Comparison of ENCODE assay signal across 17 mouse cellular contexts in genomic region chr12:50804391-50804790, GRCm38 (mm10).
DNase-seq lines count a peak whose midpoint lies in the region; ATAC-seq and TF ChIP-seq lines count a peak whose summit lies in the region.
"Had no signal": no experiment of that assay in that cellular context is flagged by ENCODE, and none has a peak within 500 bp of the region (broad histone marks: within the 10 kb centered on the region; RNA-seq: fewer than 3 reads in every experiment).

No protein-coding gene starts in this region.

- H3K9ac ChIP-seq in forebrain, embryonic 13.5 days, result no peak overlapping the region
- H3K9ac ChIP-seq: embryonic facial prominence, embryonic 13.5 days; heart, embryonic 12.5 days; hindbrain, embryonic 15.5 days had no signal

- no peak for TF ChIP-seq POLR2A in brain, embryonic 14.5 days (IDR thresholded peaks at IDR 0.05; ENCODE audit: borderline replicate concordance, extremely low read depth, insufficient read depth, insufficient read length, poor library complexity, severe bottlenecking)

- no peak overlapping the region for H3K4me3 ChIP-seq in forebrain, embryonic 13.5 days
- H3K4me3 ChIP-seq in forebrain, embryonic 10.5 days, result no peak overlapping the region
- H3K4me3 ChIP-seq: embryonic facial prominence, embryonic 13.5 days; heart, embryonic 12.5 days; hindbrain, embryonic 10.5 days; hindbrain, embryonic 15.5 days had no signal

- no peak for DNase-seq in forebrain, embryonic 10.5 days (ENCODE audit: extremely low spot score, low spot score)
- DNase-seq in frontal cortex, adult 2 months (ENCODE audit: extremely low spot score in 1 of 2, low spot score in 1 of 2), result peak; percentile 20 to 50
- no peak for DNase-seq in frontal cortex, postnatal 14 days (ENCODE audit: low spot score in 2 of 2)
- DNase-seq in brain, embryonic 14.5 days (ENCODE audit: low read depth), result peak; percentile 85
- DNase-seq in telencephalon, adult 2 months (ENCODE audit: low read depth, low spot score), result peak; percentile 59
- DNase-seq in layer of hippocampus, adult 9-11 months, result no peak
- DNase-seq: adrenal gland, postnatal 10 days; cerebellum, adult 11 months; cerebellum, adult 8-10 months; cerebellum, postnatal 25 days; gastrocnemius, postnatal 25 days had no signal

- 50% methylated on average over 3 of the region's 3 CpGs for whole genome bisulfite sequencing in forebrain, embryonic 13.5 days
- WGBS in forebrain, embryonic 10.5 days, result 75% methylated on average over 3 of the region's 3 CpGs

- peak; percentile 77; the same call in 1 of the 2 replicates for ATAC-seq in forebrain, embryonic 13.5 days
- ATAC-seq: intestine, embryonic 16.5 days had no signal

- 0 out of 2 replicates have a peak overlapping the region, but pooled peaks have one; percentile 31 for H3K27ac ChIP-seq in forebrain, embryonic 13.5 days
- H3K27ac ChIP-seq in forebrain, embryonic 10.5 days, result no peak overlapping the region
- H3K27ac ChIP-seq: embryonic facial prominence, embryonic 13.5 days; hindbrain, embryonic 10.5 days; hindbrain, embryonic 15.5 days had no signal

- H3K9me3 ChIP-seq in forebrain, embryonic 13.5 days (replicated peaks), result no peaks in the 10 kb centered on the region
- no peaks in the 10 kb centered on the region for H3K9me3 ChIP-seq in forebrain, embryonic 10.5 days
- H3K9me3 ChIP-seq: embryonic facial prominence, embryonic 13.5 days; heart, embryonic 12.5 days; hindbrain, embryonic 10.5 days; hindbrain, embryonic 15.5 days had no signal

- no peak overlapping the region for H3K4me2 ChIP-seq in forebrain, embryonic 13.5 days
- H3K4me2 ChIP-seq: embryonic facial prominence, embryonic 13.5 days; heart, embryonic 12.5 days; hindbrain, embryonic 15.5 days had no signal

- H3K36me3 ChIP-seq in forebrain, embryonic 13.5 days (ENCODE audit: poor library complexity, severe bottlenecking), result no peaks in the 10 kb centered on the region
- H3K36me3 ChIP-seq in forebrain, embryonic 10.5 days (replicated peaks), result no peaks in the 10 kb centered on the region
- H3K36me3 ChIP-seq: embryonic facial prominence, embryonic 13.5 days; heart, embryonic 12.5 days; hindbrain, embryonic 10.5 days; hindbrain, embryonic 15.5 days had no signal

- H3K27me3 ChIP-seq in forebrain, embryonic 13.5 days, result no peaks in the 10 kb centered on the region
- H3K27me3 ChIP-seq in forebrain, embryonic 10.5 days (ENCODE audit: poor library complexity, severe bottlenecking), result no peaks in the 10 kb centered on the region
- H3K27me3 ChIP-seq: embryonic facial prominence, embryonic 13.5 days; heart, embryonic 12.5 days; hindbrain, embryonic 15.5 days had no signal

- peaks cover 23% of the 10 kb centered on the region for H3K4me1 ChIP-seq in forebrain, embryonic 13.5 days
- H3K4me1 ChIP-seq in forebrain, embryonic 10.5 days, result no peaks in the 10 kb centered on the region
- H3K4me1 ChIP-seq: embryonic facial prominence, embryonic 13.5 days; heart, embryonic 12.5 days; hindbrain, embryonic 10.5 days; hindbrain, embryonic 15.5 days had no signal

- no peak for TF ChIP-seq CTCF in brain, embryonic 14.5 days (IDR thresholded peaks at IDR 0.05; ENCODE audit: borderline replicate concordance, extremely low read depth, insufficient read depth, insufficient read length)

Comparison
In these comparisons a context has a peak if more than half of its experiments do, and no peak if none do; other contexts are left out.
1. DNase-seq: peak in frontal cortex, adult 2 months (2 of 2), brain, embryonic 14.5 days (single experiment) and telencephalon, adult 2 months (single experiment); none in forebrain, embryonic 10.5 days (single experiment), frontal cortex, postnatal 14 days (0 of 2) and layer of hippocampus, adult 9-11 months (single experiment).